Mouse (Mus musculus): Measurements from ENCODE around the gene Mtmr14.

Gene Mtmr14

GRCm38 (mm10) chr6:113237542-113238270 lies at the start of gene Mtmr14:
Mtmr14 (plus strand) TSS chr6:113237843.
- peak; percentile 97 to 99 for DNase-seq (ENCODE audit: low spot score in 2 of 2)

GRCm38 (mm10) chr6:113193765-113194460 lies 43.7 kb upstream of the Mtmr14 start:
- DNase-seq (ENCODE audit: low spot score in 2 of 2), result peak; percentile 37 to 39

- DNase-seq (ENCODE audit: low spot score in 2 of 2), result no peak
Observed at GRCm38 (mm10) chr6:113194517-113194840, 43.2 kb upstream of the Mtmr14 start.

- peak in 1 of 2 experiments; percentile 62 for DNase-seq (ENCODE audit: low spot score in 2 of 2)
Observed at GRCm38 (mm10) chr6:113194841-113195595, 42.6 kb upstream of the Mtmr14 start, which contains the start of gene Lhfpl4. Lhfpl4 (minus strand) TSS chr6:113195384.

- no peak for DNase-seq (ENCODE audit: low spot score in 2 of 2)
Observed at GRCm38 (mm10) chr6:113195596-113195992, 42.0 kb upstream of the Mtmr14 start.

- no peak for DNase-seq (ENCODE audit: low spot score in 2 of 2)
Observed at GRCm38 (mm10) chr6:113216280-113216679, 21.4 kb upstream of the Mtmr14 start.

- DNase-seq (ENCODE audit: low spot score in 2 of 2), result no peak
Observed at GRCm38 (mm10) chr6:113225798-113226197, 11.8 kb upstream of the Mtmr14 start.

- DNase-seq (ENCODE audit: low spot score in 2 of 2), result no peak
Observed at GRCm38 (mm10) chr6:113226705-113227104, 10.9 kb upstream of the Mtmr14 start.

GRCm38 (mm10) chr6:113235141-113235540 lies 2.5 kb upstream of the Mtmr14 start:
- no peak for DNase-seq (ENCODE audit: low spot score in 2 of 2)

GRCm38 (mm10) chr6:113238442-113238841 lies 799 bp downstream of the Mtmr14 start:
- no peak for DNase-seq (ENCODE audit: low spot score in 2 of 2)

- no peak for DNase-seq (ENCODE audit: low spot score in 2 of 2)
Observed at GRCm38 (mm10) chr6:113242753-113243152, 5.1 kb downstream of the Mtmr14 start.

GRCm38 (mm10) chr6:113245585-113245984 lies 7.9 kb downstream of the Mtmr14 start:
- no peak for DNase-seq (ENCODE audit: low spot score in 2 of 2)

GRCm38 (mm10) chr6:113250786-113251185 lies 13.1 kb downstream of the Mtmr14 start:
- no peak for DNase-seq (ENCODE audit: low spot score in 2 of 2)

GRCm38 (mm10) chr6:113251921-113252320 lies 14.3 kb downstream of the Mtmr14 start:
- no peak for DNase-seq (ENCODE audit: low spot score in 2 of 2)

GRCm38 (mm10) chr6:113254899-113255298 lies 17.3 kb downstream of the Mtmr14 start:
- DNase-seq (ENCODE audit: low spot score in 2 of 2), result no peak

- no peak for DNase-seq (ENCODE audit: low spot score in 2 of 2)
Observed at GRCm38 (mm10) chr6:113261174-113261858, 23.7 kb downstream of the Mtmr14 start.

- no peak for DNase-seq (ENCODE audit: low spot score in 2 of 2)
Observed at GRCm38 (mm10) chr6:113263531-113263930, 25.9 kb downstream of the Mtmr14 start.

GRCm38 (mm10) chr6:113264429-113264828 lies 26.8 kb downstream of the Mtmr14 start:
- no peak for DNase-seq (ENCODE audit: low spot score in 2 of 2)

- DNase-seq (ENCODE audit: low spot score in 2 of 2), result no peak
Observed at GRCm38 (mm10) chr6:113266996-113267655, 29.5 kb downstream of the Mtmr14 start.

- DNase-seq (ENCODE audit: low spot score in 2 of 2), result no peak
Observed at GRCm38 (mm10) chr6:113267988-113268387, 30.3 kb downstream of the Mtmr14 start.

GRCm38 (mm10) chr6:113272365-113272764 lies 34.7 kb downstream of the Mtmr14 start:
- DNase-seq (ENCODE audit: low spot score in 2 of 2), result no peak
